Mouse (Mus musculus) bone marrow macrophage, adult 2 months (primary cell): ENCODE measurements around the gene Olfr13. TPM values are rescaled to one million over a fixed set of nuclear protein-coding genes. Genes with fewer than 3 reads are reported as not detected.
"Not testable (repeated sequence)": the region's sequence is repeated elsewhere in the genome, so short reads cannot be mapped to it uniquely, and the experiment has no call there.

Source experiments
- H3K27ac ChIP-seq: 2 replicates; pipeline ENCODE4 v1.5.1; 2012; ENCODE audit warnings: low read depth, low read length; ENCODE audit not compliant: insufficient read depth
- H3K4me1 ChIP-seq: 2 replicates; pipeline ENCODE4 v1.6.1; 2012; ENCODE audit warnings: low read length; ENCODE audit not compliant: control insufficient read depth, insufficient read depth
- H3K4me3 ChIP-seq: 2 replicates; pipeline ENCODE4 v1.5.1; 2012; ENCODE audit warnings: mild to moderate bottlenecking, low read length, moderate library complexity; ENCODE audit not compliant: insufficient read depth
- CTCF ChIP-seq: IDR thresholded peaks from 2 replicates; pipeline ENCODE4 v1.5.1; 2012; ENCODE audit warnings: low read depth, mild to moderate bottlenecking, low read length, moderate library complexity
- POLR2A ChIP-seq: IDR thresholded peaks from 2 replicates; pipeline ENCODE4 v1.6.1; 2012; ENCODE audit warnings: mild to moderate bottlenecking, low read depth, low read length, borderline replicate concordance
- polyA plus RNA-seq: library from polyadenylated mRNA; stranded (reverse); fragments of >200 nt; gene quantifications from 2 replicates; pipeline ENCODE4 v1.2.4, GENCODE M21; 2012; ENCODE audit not compliant: missing spikeins, insufficient read depth, insufficient read length

The Olfr13 gene
- not detected in 2 replicates for polyA plus RNA-seq

DNA sequence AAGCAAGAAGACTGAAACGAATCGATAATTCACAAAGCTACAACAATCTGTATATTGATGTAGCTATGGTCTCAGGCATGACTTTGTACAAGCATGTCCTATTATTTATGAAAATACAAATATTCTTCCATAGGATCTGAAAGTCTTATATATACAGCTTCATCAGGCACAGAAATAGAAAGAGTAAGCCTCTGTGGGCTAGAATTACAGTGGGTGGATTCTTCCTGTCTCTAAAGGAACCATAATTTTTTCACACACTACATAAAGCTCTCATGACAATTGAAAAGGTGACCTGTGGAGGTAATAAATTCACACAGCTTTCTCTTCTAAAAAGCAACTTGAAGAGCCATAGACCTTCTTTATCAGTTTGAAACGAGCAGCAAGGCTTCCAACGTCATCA lies at the start of gene Olfr13:
Olfr13 (plus strand) TSS at position 301 of the 400 bp plus-strand sequence.
- Histone ChIP-seq H3K4me1 (no peaks in the 10 kb centered on the region), H3K4me3 (no peak within 1 kb of the TSS), H3K27ac (no peak within 1 kb of the TSS)
- no peak for TF ChIP-seq POLR2A
- no peak for TF ChIP-seq CTCF

DNA sequence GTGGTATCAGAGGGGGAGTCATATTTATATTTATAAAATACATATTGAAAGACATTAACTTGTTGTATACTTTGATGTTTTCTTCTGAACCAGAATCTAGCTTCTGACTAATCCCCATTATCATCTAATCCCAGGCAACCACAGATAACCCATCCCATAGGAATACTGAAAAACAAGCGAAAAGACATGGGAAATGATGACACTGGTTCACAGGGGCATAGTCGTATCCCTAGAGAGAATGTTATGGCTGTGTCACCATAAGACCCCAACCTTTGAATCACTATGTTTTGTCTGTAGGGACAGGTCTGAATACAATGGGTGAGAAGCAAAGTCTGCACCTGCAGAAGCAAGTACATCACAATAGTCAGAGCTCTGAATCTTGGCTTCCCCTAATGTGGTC lies 25.7 kb upstream of the Olfr13 start, which contains the start of gene Olfr237-ps1:
Olfr237-ps1 (plus strand) TSS at position 301 of the 400 bp plus-strand sequence.
- H3K27ac ChIP-seq, H3K4me1 ChIP-seq, H3K4me3 ChIP-seq: not testable (repeated sequence)

DNA sequence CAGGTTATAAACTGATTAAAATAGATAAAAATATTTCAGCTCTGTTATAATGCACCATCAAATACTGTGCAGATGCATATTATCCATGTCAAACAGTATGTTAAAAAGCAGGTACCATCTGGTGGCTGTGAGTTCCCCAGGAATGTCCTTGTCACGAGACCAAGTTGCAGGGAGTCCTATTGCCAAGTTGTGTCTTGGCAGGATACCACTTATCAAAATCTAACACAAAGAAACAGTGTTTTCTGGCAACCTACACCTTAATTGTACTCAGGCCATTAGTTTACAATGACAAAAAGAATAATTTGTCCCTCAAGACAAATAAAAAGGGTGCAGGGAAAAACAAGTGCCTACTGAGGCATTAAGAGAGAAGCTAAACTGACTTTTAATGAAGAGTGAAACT lies 12.4 kb upstream of the Olfr13 start:
- Histone ChIP-seq H3K4me3 (no peak overlapping the region), H3K4me1 (no peaks in the 10 kb centered on the region), H3K27ac (no peak overlapping the region)
- no peak for TF ChIP-seq POLR2A
- TF ChIP-seq CTCF = no peak

DNA sequence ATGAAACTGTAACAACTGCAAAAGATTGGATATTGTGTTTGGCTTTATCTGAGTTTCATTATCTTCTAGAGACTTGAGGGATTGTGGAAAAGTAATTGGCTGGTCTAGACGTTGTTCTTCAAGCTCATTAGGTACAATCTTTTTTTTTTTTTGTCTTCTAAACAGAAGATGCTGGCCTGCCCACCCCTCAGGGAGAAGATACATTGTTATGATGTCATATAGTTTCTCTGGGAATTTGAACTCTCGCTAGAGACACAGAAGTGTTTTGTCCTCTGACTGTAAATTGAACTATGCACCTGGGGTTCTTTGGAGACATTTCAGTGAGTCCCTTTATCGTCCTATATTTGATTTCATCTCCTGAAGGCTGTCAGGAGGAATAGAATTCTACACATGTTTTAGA lies 9.0 kb upstream of the Olfr13 start, which contains the start of gene Olfr437:
Olfr437 (plus strand) TSS at position 301 of the 400 bp plus-strand sequence.
- Histone ChIP-seq H3K4me3 (no peak within 1 kb of the TSS), H3K4me1 (no peaks in the 10 kb centered on the region), H3K27ac (no peak within 1 kb of the TSS)
- TF ChIP-seq CTCF = no peak
- no peak for TF ChIP-seq POLR2A

DNA sequence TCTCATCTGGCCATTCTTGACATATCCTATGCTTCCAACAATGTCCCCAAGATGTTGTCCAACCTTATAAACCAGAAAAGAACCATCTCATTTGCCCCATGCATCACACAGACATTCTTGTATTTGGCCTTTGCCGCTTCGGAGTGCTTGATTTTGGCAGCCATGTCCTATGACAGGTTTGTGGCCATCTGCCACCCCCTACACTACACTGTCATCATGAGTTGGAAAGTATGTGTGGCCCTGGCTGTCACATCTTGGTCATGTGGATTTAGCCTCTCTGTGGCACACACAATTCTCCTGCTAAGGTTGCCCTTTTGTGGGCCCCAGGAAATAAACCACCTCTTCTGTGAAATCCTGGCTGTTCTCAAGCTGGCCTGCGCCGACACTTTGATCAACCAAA lies 4.7 kb upstream of the Olfr13 start:
- no peak overlapping the region for H3K4me3 ChIP-seq
- no peak for TF ChIP-seq POLR2A
- no peak for TF ChIP-seq CTCF
- no peaks in the 10 kb centered on the region for H3K4me1 ChIP-seq
- H3K27ac ChIP-seq = no peak overlapping the region

DNA sequence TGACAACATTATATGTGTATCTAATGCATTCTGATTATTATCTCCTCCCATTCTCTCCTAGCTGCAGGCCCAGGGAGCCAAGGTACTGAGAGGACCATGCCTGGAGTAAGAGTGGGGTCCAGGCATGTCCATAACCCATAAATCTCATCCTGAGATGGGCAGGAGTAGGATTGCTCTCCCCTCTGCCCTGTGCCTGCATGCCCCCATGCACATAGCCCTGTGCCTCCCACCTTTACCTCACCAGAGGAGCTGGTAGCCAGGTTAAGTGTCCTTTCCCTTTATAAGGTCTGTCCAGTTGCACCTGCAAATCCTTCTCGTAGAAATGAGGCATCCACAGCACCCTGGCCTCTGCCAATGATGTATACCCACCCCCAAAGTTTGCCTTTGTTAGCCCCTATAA lies 6.2 kb downstream of the Olfr13 start:
- no peak overlapping the region for H3K27ac ChIP-seq
- TF ChIP-seq POLR2A = no peak
- TF ChIP-seq CTCF = no peak
- no peaks in the 10 kb centered on the region for H3K4me1 ChIP-seq
- H3K4me3 ChIP-seq = no peak overlapping the region

DNA sequence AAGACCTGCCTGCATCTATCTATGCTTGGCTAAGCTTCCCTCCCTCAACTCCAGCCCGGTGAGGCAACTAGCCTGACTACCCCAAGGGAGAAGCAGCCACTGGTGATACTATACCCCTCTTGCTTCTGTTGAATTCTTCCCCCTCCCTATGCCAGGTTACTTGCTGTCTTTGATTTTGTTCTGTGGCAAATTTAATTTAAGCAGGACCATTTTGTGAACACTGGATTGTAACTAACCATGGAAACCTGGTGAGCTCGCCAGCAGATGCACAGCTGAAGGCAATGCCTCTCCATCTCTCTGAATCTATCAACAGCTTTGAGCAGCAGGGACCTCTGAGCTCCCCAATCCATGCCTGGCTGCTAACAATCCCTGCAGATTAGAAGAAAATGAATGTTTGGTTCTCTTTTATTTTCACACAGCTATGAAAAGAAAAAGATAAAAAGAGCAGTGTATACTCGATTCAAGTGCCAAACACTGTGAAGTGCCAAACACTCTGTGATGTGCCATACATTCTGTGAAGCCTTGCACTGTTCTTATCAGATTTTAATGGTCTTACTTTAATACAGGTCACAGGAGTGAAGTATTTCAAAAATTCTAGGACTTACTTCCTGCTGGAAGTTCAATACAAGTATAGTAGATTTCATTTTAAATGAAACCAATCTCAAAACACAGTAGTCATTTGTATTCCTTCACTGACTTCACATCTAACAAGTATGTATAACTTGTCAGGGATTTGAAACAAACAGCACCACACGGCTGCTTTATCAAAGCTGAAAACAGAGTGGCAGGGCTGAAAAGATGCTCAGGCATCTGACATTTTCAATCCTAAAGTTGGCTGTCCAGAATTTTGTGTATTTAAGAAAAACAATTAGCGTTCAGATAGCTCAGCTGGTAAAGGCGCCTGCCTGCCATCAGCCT lies 6.9 kb downstream of the Olfr13 start:
- H3K4me1 ChIP-seq = no peaks in the 10 kb centered on the region
- TF ChIP-seq POLR2A = no peak
- TF ChIP-seq CTCF = no peak
- no peak overlapping the region for H3K27ac ChIP-seq
- no peak overlapping the region for H3K4me3 ChIP-seq

DNA sequence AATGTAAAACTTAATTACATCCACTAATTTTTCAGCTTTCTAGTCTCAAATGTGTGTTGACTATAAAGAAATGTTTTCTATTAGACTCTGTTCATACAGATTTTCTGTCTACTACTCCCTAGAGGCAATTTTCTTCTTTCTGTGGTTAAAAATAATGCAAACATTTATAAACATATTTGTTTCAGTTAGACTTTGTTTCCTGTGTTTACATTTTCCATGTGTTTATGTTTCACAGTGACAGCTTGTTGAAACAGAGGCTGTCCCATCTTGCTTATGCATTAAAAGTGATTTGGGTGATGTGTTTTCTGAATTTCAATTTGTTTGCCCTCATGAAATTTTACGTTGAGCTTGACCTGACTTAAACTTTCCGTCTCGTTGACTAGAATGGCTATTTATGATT lies 19.0 kb downstream of the Olfr13 start:
- TF ChIP-seq CTCF (no peak), POLR2A (no peak)
- Histone ChIP-seq H3K27ac (no peak overlapping the region), H3K4me1 (no peaks in the 10 kb centered on the region), H3K4me3 (no peak overlapping the region)

DNA sequence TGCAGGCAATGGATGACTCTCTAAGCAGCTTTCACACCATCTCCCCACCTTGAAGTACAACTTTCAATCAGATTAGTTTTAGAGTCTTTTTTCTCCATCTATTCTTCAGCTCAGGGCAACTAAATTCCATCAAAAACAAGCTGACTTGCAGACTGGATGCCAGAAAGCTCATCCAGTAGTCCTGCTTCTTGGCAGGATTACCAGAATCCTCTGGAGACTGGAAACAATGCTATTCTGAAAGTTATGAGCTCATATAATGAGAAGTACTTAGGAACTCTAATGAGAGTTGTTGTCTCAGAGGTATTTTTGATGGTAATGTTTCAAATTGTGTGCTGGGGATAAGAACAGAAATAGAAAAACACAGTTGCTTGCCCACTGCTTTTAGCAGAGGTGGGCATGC lies 24.8 kb downstream of the Olfr13 start, which contains the start of gene Olfr435:
Olfr435 (plus strand) TSS at position 366 of the 400 bp plus-strand sequence.
- no peak within 1 kb of the TSS for H3K27ac ChIP-seq
- no peak within 1 kb of the TSS for H3K4me3 ChIP-seq
- H3K4me1 ChIP-seq = no peaks in the 10 kb centered on the region
- TF ChIP-seq CTCF = no peak

DNA sequence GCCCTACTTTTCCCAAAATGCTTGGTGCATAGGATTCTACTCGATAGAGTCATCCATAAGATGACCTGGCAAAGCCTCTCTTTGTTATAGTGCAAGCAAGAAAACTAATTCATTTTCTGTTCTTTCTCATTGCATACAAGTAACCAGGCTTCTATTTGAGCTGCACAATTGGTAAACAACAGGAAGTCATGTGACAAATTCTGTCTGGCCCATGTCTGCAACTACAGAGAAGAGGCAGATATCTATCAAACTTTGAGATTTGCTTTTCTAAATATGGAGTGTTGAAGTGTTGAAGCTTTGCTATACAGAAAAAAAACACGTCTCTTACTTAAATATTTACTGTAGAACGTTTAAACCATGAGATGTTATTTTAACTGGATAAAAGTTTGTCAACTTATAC lies 26.2 kb downstream of the Olfr13 start:
- Histone ChIP-seq H3K4me1 (no peaks in the 10 kb centered on the region), H3K27ac (no peak overlapping the region), H3K4me3 (no peak overlapping the region)
- TF ChIP-seq CTCF (no peak), POLR2A (no peak)

DNA sequence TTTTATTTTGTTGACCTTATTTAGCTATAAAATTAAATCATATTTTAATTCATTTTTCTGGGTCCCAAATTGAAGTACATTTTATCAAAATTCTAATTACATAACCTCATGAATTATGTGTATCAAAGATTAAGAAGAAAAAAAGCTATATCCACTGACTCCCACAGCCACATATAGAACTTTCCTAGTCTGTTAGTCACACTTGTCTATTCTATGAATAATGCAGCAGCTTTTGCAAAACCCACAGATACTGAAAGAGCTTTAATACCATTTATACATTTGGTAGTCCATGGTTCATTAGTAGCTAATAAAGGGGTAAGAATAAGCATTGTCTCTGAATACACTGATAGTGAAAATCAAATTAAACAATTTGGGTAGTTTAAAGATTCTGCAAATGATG lies 30.8 kb downstream of the Olfr13 start:
- H3K4me1 ChIP-seq = no peaks in the 10 kb centered on the region
- no peak overlapping the region for H3K27ac ChIP-seq
- TF ChIP-seq POLR2A = no peak
- TF ChIP-seq CTCF = no peak
- no peak overlapping the region for H3K4me3 ChIP-seq
